Mouse (Mus musculus) hindbrain, embryonic 11.5 days (tissue): Measurements from ENCODE around the gene Gm28043. TPM values are rescaled to one million over a fixed set of nuclear protein-coding genes. Genes with fewer than 3 reads are reported as not detected.
A peak's percentile ranks its signal among the peaks of the same experiment; 100 is the strongest.
"Not testable (repeated sequence)": the region's sequence is repeated elsewhere in the genome, so short reads cannot be mapped to it uniquely, and the experiment has no call there.

Experiments used
- ATAC-seq: fragments of 200-750 bp; cut with Nextera tagmentation; 2 replicates; pipeline ENCODE4 v1.8.0; 2017; ENCODE audit warnings: mild to moderate bottlenecking, moderate TSS enrichment, moderate library complexity; ENCODE audit not compliant: low FRiP score
- DNase-seq: peaks from one replicate; pipeline ENCODE4 v3.0.0-alpha.2; 2015; ENCODE audit warnings: low spot score
- H3K27ac ChIP-seq: fragments of 300-500 bp; sonication (generic); 2 replicates; pipeline ENCODE4 v1.5.1; 2014; ENCODE audit warnings: mild to moderate bottlenecking, low read depth, low read length
- H3K27me3 ChIP-seq: fragments of 300-500 bp; sonication (generic); 2 replicates; pipeline ENCODE4 v1.6.1; 2014; ENCODE audit warnings: mild to moderate bottlenecking, low read length, moderate library complexity, mixed read lengths; ENCODE audit not compliant: control insufficient read depth, insufficient read depth
- H3K36me3 ChIP-seq: fragments of 300-500 bp; sonication (generic); 2 replicates; pipeline ENCODE4 v1.6.1; 2014; ENCODE audit warnings: mild to moderate bottlenecking, low read length, moderate library complexity, mixed read lengths; ENCODE audit not compliant: control insufficient read depth, insufficient read depth
- H3K4me1 ChIP-seq: fragments of 300-500 bp; sonication (generic); replicated peaks from 2 replicates; pipeline ENCODE4 v1.6.1; 2014; ENCODE audit warnings: low read length, mixed read lengths; ENCODE audit not compliant: control insufficient read depth, insufficient read depth
- H3K4me2 ChIP-seq: fragments of 300-500 bp; sonication (generic); replicated peaks from 2 replicates; pipeline ENCODE4 v1.6.1; 2014; ENCODE audit warnings: mild to moderate bottlenecking, low read depth, low read length
- H3K4me3 ChIP-seq: fragments of 300-500 bp; sonication (generic); 2 replicates; pipeline ENCODE4 v1.5.1; 2014; ENCODE audit warnings: low read depth, low read length
- H3K9ac ChIP-seq: fragments of 300-500 bp; sonication (generic); 2 replicates; pipeline ENCODE4 v1.6.1; 2014; ENCODE audit warnings: low read depth, low read length
- H3K9me3 ChIP-seq: fragments of 300-500 bp; sonication (generic); 2 replicates; pipeline ENCODE4 v1.6.1; 2016; ENCODE audit warnings: low read length; ENCODE audit not compliant: control insufficient read depth
- WGBS: fragments of 180-500 bp; shearing (Covaris S2); extraction: QIAGEN DNeasy Blood & Tissue Kit; methylation state at CpG from one replicate; pipeline ENCODE4 v1.1.7; 2014; 5-methylcytosine and 5-hydroxymethylcytosine counted together
- polyA plus RNA-seq: library from polyadenylated mRNA; unstranded; fragments of >200 nt; fragmentation: Nextera tagmentation; extraction: Ambion mirVana; gene quantifications from 2 replicates; pipeline ENCODE4 v1.2.1, GENCODE M21; 2014

The Gm28043 gene
- polyA plus RNA-seq, 1 experiment from 2014 or later, result 3.2 TPM

DNA sequence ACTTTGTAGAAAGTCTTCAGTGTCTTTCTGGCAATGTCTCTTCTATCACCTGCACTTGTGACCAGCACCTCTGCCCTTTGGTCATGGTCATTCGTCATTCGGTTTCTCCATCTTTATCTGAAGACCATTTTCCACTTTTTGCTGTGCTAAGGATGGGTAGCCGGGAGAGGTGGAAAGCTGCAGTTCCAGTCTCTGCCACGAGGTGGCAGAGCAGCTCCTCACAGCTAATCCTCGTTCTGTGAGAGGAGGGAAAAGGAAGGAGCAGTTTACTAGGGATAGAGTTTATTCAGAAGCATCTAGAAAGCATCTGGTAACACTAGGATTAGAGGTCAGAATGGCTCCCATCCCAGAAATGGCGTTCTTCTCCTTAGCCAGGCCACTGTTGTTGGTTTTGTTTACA, 11.4 kb upstream of the Gm28043 start:
- no peaks in the 10 kb centered on the region for H3K9me3 ChIP-seq
- H3K4me2 ChIP-seq, result no peak overlapping the region
- H3K4me1 ChIP-seq, result no peaks in the 10 kb centered on the region
- H3K27me3 ChIP-seq, result no peaks in the 10 kb centered on the region
- DNase-seq, result peak; percentile 92
- no peaks in the 10 kb centered on the region for H3K36me3 ChIP-seq
- no peak for ATAC-seq
- no peak overlapping the region for H3K9ac ChIP-seq
- H3K4me3 ChIP-seq, result no peak overlapping the region
- 28% methylated on average over 6 of the region's 6 CpGs for WGBS
- no peak overlapping the region for H3K27ac ChIP-seq

DNA sequence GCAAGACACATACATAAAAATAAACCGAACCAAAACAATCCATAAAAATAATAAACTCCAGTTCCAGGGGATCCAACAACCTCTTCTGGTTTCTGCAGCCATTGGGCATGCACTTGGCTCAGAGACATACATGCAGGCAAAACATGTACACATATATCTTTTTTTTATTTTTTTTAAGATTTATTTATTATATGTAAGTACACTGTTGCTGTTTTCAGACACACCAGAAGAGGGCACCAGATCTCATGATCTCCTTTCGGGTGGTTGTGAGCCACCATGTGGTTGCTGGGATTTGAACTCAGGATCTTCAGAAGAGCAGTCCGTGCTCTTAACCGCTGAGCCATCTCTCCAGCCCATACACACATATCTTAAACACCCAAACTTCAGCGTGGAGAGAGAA, 1.2 kb upstream of the Gm28043 start:
- not testable (repeated sequence) for H3K27ac ChIP-seq, H3K4me3 ChIP-seq, H3K27me3 ChIP-seq, DNase-seq, H3K36me3 ChIP-seq, H3K9ac ChIP-seq, H3K9me3 ChIP-seq, ATAC-seq, H3K4me1 ChIP-seq, H3K4me2 ChIP-seq
- WGBS, result 86% methylated on average over 5 of the region's 5 CpGs

DNA sequence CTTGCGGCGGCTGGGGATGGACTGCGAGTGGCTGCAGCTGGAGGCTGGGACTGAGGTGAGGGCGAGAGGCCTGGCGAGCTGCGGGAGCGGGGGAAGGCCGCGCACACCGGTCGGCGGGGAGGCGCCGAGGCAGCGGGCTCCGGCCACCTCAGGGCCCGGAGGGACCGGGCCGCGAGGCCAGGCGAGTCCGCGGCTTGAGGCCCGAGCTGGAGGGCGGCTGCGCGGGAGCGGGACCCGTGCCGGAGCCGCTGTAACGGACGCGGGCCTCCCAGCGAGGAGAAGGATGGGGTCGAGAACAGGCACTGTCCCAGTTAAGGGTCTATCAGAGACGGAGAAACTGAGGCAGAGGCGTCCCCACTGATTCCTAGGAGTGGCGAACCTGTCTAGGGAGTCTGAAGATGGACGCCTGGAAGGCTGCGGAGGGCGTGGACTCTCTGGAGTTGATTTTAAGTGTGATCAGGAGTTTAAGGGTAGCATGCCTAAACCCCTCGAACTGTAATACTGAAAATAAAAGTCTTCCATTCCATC, 412 bp downstream of the Gm28043 start:
- Histone ChIP-seq H3K4me3 (peak overlapping the region; percentile 80), H3K27me3 (no peaks in the 10 kb centered on the region), H3K9me3 (no peaks in the 10 kb centered on the region), H3K9ac (peak overlapping the region; percentile 90), H3K36me3 (no peaks in the 10 kb centered on the region), H3K4me1 (0 out of 2 replicates have a peak, but pooled peaks cover 4% of the 10 kb centered on the region), H3K4me2 (peak overlapping the region; percentile 83), H3K27ac (peak overlapping the region; percentile 96)
- WGBS, result 0% methylated on average over 33 of the region's 43 CpGs
- DNase-seq, result no peak
- ATAC-seq, result peak; percentile 70; the same call in 1 of the 2 replicates

DNA sequence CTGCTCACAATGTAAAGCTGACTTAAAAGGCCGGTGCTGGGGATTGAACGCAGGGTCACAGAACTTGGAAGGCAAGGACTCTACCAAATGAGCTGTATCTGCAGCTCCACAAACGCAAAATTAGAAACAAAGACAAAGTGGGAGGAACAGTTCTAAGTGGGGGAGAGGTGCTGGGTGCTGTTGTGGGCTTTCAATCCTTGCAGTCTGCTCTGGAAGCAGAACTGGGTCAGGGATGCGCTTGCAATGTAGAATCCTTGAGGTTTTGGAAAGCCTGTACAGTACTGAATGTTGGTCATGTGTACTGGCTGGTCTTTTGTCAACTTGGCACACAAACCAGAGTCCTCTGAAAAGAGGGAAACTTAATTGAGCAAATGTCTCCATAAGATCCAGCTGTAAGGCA, 940 bp downstream of the Gm28043 start:
- Histone ChIP-seq H3K9ac (peak overlapping the region; percentile 90), H3K4me2 (peak overlapping the region; percentile 83), H3K9me3 (no peaks in the 10 kb centered on the region), H3K27ac (no peak overlapping the region), H3K27me3 (no peaks in the 10 kb centered on the region), H3K4me1 (0 out of 2 replicates have a peak, but pooled peaks cover 4% of the 10 kb centered on the region), H3K4me3 (peak overlapping the region; percentile 80), H3K36me3 (no peaks in the 10 kb centered on the region)
- DNase-seq (peak; percentile 30), ATAC-seq (no peak)
- WGBS, result 14% methylated on average over 4 of the region's 4 CpGs

DNA sequence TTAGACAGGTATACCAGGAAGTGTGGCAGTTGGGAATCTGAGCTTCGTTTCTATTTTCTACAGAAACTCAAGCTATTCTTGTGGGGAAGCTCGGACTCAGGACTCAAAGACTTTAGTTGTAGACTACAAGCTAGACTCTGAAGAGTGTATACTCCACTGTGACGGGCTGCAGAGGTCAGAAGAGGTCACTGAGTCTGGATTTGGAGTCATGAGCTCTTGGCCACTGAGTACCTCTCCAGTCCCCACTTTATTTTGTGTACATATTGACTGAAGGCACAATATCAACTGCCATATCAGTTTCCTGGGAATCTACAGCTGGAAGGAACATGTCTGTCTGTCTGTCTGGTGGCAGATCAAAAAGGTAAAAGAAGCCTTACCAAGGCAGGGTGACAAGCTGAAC, 4.6 kb downstream of the Gm28043 start:
- no peak overlapping the region for H3K4me3 ChIP-seq
- DNase-seq (no peak), ATAC-seq (no peak)
- no peak overlapping the region for H3K27ac ChIP-seq
- H3K9me3 ChIP-seq, result no peaks in the 10 kb centered on the region
- H3K9ac ChIP-seq, result no peak overlapping the region
- 0 out of 2 replicates have a peak, but pooled peaks cover 5% of the 10 kb centered on the region for H3K36me3 ChIP-seq
- no peaks in the 10 kb centered on the region for H3K27me3 ChIP-seq
- no peak overlapping the region for H3K4me2 ChIP-seq
- WGBS, result 87% methylated on average over 3 of the region's 3 CpGs
- H3K4me1 ChIP-seq, result 0 out of 2 replicates have a peak, but pooled peaks cover 4% of the 10 kb centered on the region

DNA sequence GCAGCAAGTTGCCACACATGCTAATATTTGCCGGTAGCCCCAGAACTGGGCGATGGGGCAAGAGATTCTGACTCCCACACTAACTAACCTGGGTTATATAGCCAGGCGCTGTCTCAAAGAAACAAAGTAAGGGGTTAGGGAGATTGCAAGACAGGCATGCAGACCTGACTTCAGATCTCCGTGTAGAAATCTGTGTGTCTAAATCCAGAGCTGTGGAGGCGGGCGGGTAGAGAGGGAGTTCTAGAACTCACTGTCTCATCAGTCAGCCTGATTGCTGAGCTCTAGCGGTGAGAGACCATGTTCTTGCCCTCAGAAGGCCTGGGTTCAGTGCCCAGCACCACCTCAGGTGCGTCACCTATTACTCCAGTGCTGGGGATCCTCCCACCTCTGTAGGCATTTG, 8.8 kb downstream of the Gm28043 start:
- DNase-seq, result no peak
- no peak overlapping the region for H3K4me2 ChIP-seq
- no peaks in the 10 kb centered on the region for H3K9me3 ChIP-seq
- no peak overlapping the region for H3K9ac ChIP-seq
- H3K36me3 ChIP-seq, result peaks cover 10% of the 10 kb centered on the region
- H3K4me1 ChIP-seq, result no peaks in the 10 kb centered on the region
- WGBS, result 92% methylated on average over 8 of the region's 8 CpGs
- no peak for ATAC-seq
- no peaks in the 10 kb centered on the region for H3K27me3 ChIP-seq
- H3K4me3 ChIP-seq, result no peak overlapping the region
- H3K27ac ChIP-seq, result no peak overlapping the region

DNA sequence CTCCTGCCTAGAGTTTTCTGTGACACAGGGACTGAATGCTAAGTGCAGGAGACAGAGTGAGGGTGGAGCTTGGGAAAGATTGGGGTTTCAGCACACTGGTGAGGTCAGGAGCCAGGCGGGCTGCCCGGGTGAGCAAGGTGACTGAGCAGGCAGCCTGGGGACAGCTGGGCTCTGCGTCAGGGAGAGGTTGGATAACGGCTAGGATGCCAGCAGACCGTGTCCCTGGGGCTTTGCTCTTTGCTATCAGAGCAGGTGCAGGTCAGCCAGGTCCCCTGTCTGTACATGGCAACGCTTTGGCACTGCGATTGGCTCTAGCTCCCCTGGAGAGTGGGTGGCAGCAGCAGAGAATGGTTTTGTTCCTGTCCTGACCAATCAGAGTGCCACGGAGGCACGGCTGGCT, 12.6 kb downstream of the Gm28043 start:
- H3K27me3 ChIP-seq, result no peaks in the 10 kb centered on the region
- H3K9me3 ChIP-seq, result no peaks in the 10 kb centered on the region
- DNase-seq (no peak), ATAC-seq (no peak)
- no peak overlapping the region for H3K4me2 ChIP-seq
- no peak overlapping the region for H3K27ac ChIP-seq
- WGBS, result 91% methylated on average over 9 of the region's 9 CpGs
- no peak overlapping the region for H3K9ac ChIP-seq
- H3K36me3 ChIP-seq, result peaks cover 14% of the 10 kb centered on the region
- no peak overlapping the region for H3K4me3 ChIP-seq
- no peaks in the 10 kb centered on the region for H3K4me1 ChIP-seq

DNA sequence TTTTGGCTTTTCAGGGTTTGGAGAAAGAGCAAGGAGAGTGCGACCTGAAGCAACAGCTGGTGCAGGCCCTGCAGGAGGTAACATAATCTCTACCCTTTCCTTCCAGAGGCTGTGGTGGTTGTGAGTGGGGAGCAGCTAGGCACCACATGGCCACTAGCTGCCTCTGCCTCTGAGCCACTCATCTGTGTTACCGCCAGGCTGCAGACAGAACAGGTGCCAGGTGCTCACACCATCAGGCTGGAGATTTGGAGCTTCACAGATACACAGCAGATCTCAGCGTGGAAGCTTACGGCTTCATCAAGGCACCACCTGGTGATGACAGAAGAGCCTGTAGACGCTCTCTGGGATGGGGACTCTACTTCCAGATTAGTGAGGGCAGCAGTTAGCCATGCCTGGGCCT, 14.3 kb downstream of the Gm28043 start:
- H3K36me3 ChIP-seq, result peaks cover 11% of the 10 kb centered on the region
- DNase-seq, result no peak
- WGBS, result 92% methylated on average over 5 of the region's 5 CpGs
- H3K4me3 ChIP-seq, result no peak overlapping the region
- no peak overlapping the region for H3K4me2 ChIP-seq
- no peaks in the 10 kb centered on the region for H3K27me3 ChIP-seq
- no peaks in the 10 kb centered on the region for H3K9me3 ChIP-seq
- H3K27ac ChIP-seq, result no peak overlapping the region
- no peak overlapping the region for H3K9ac ChIP-seq
- no peaks in the 10 kb centered on the region for H3K4me1 ChIP-seq
- no peak for ATAC-seq

DNA sequence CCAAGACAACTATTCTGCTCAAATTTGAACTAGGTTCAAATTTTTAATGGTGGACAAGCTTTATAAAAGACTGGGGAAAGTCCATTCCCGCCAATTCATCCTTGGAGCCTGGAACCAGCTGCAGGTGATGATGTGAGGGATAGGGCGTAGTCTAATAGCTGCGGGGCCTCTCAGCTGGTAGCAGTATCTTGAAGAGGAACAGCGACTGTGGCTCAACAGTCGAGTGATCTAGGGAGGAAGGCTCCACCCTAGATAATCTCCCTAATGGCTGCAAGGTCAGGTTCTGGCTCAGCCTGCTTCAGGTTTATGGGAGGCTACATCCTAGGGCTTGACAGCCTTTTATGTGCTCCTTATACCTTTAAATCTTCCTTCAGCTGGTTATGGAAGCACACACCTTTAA, 14.9 kb downstream of the Gm28043 start:
- Histone ChIP-seq H3K4me2 (no peak overlapping the region), H3K9ac (no peak overlapping the region), H3K9me3 (no peaks in the 10 kb centered on the region), H3K36me3 (peaks cover 13% of the 10 kb centered on the region), H3K27ac (no peak overlapping the region), H3K27me3 (no peaks in the 10 kb centered on the region), H3K4me3 (no peak overlapping the region), H3K4me1 (no peaks in the 10 kb centered on the region)
- no peak for ATAC-seq
- DNase-seq, result no peak
- 88% methylated on average over 5 of the region's 5 CpGs for WGBS
